Mouse (Mus musculus) C2C12 (cell line): ENCODE measurements at regions not wholly inside any gene's neighbourhood (a gene's known extent, or its start where the extent isn't known, plus 50 kb on each side); places are given as distances from the start of the nearest gene placed in this dataset.
"Not testable (repeated sequence)": the region's sequence is repeated elsewhere in the genome, so short reads cannot be mapped to it uniquely, and the experiment has no call there.

Experiments
- H3K27me3 ChIP-seq: one replicate; pipeline ENCODE4 v1.6.1; 2011; ENCODE audit not compliant: control insufficient read depth, insufficient read depth, insufficient read length
- H3K36me3 ChIP-seq: one replicate; pipeline ENCODE4 v1.6.1; 2011; ENCODE audit not compliant: control insufficient read depth, insufficient read depth
- H3K4me3 ChIP-seq: one replicate; pipeline ENCODE4 v1.5.1; 2011; ENCODE audit warnings: mild to moderate bottlenecking, control low read depth; ENCODE audit not compliant: poor library complexity, insufficient read depth, severe bottlenecking
- H3K79me2 ChIP-seq: one replicate; pipeline ENCODE4 v1.6.1; 2011; ENCODE audit not compliant: control insufficient read depth, insufficient read depth
- H3K79me3 ChIP-seq: one replicate; pipeline ENCODE4 v1.6.1; 2011; ENCODE audit warnings: low read depth, control low read depth
- H3ac ChIP-seq: one replicate; pipeline ENCODE3; 2011; ENCODE audit warnings: low read depth; ENCODE audit not compliant: control insufficient read depth, insufficient read length
- CEBPB ChIP-seq: IDR thresholded peaks from one replicate; pipeline ENCODE4 v1.6.1; 2011; ENCODE audit warnings: low read depth, mild to moderate bottlenecking, control low read depth, moderate library complexity
- CTCF ChIP-seq: IDR thresholded peaks from one replicate; pipeline ENCODE4 v1.5.1; 2011; ENCODE audit not compliant: control insufficient read depth, insufficient read depth, insufficient read length
- FOSL1 ChIP-seq: IDR thresholded peaks from one replicate; pipeline ENCODE4 v1.8.0; 2011; ENCODE audit warnings: mild to moderate bottlenecking, low read length; ENCODE audit not compliant: poor library complexity, insufficient read depth, severe bottlenecking
- MAX ChIP-seq: IDR thresholded peaks from one replicate; pipeline ENCODE4 v1.6.1; 2011; ENCODE audit warnings: mild to moderate bottlenecking, control low read depth
- MYOD1 ChIP-seq: IDR thresholded peaks from one replicate; pipeline ENCODE4 v1.6.1; 2011; ENCODE audit warnings: low read depth; ENCODE audit not compliant: control insufficient read depth, insufficient read length
- MYOG ChIP-seq: IDR thresholded peaks from one replicate; pipeline ENCODE4 v1.6.1; 2011; ENCODE audit not compliant: control insufficient read depth, insufficient read length; ENCODE audit errors: extremely low read depth
- USF1 ChIP-seq: IDR thresholded peaks from one replicate; pipeline ENCODE4 v1.6.1; 2011; ENCODE audit warnings: low read depth, mild to moderate bottlenecking, control low read depth, moderate library complexity

DNA sequence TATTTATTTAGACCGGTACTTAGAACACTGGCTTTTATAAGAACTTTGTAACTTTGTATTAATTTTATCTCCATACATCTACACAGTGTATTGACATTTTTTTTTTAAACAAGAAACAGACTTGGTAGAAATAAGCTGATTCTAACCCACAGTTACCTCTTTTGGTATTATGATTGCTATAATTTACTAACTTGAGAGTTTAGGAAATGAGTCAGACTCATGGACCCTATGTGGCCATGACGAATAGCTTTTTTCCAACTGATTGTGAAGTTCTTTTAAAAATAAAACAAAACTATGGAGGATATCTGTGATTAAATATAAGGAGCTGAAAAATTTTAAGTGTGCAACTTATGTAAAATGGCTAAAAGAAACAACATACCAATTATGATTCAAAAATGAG, 684.7 kb upstream of the Man1a start:
- H3K36me3 ChIP-seq: no peaks in the 10 kb centered on the region
- H3K4me3 ChIP-seq: no peak overlapping the region
- no peak for TF ChIP-seq MYOG
- no peak for TF ChIP-seq CEBPB
- TF ChIP-seq MYOD1: no peak
- no peak for TF ChIP-seq MAX
- TF ChIP-seq USF1: no peak
- no peak for TF ChIP-seq CTCF
- TF ChIP-seq FOSL1: no peak
- no peaks in the 10 kb centered on the region for H3K79me3 ChIP-seq
- H3K79me2 ChIP-seq: no peaks in the 10 kb centered on the region
- no peaks in the 10 kb centered on the region for H3K27me3 ChIP-seq
- no peak overlapping the region for H3ac ChIP-seq

DNA sequence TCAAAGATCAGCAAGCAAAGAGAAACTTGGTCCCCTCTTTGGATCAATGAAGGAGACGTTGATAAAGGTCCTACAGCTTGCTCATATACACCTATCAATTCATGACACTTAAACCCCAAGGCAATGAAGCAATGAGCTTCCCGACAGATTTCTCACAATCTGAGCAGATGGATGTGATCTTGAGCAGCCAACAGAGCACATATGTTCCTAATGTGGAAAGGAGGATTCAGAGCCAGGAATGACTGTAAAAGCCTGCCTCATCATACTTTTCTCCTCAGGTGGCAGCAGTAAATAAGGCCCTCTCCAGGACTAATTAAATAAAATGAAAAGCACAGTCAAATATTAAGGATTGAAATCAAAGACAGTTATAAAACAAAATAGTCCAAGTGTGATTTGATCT, 672.8 kb upstream of the Man1a start:
- Histone ChIP-seq H3K27me3 (no peaks in the 10 kb centered on the region), H3K79me3 (no peaks in the 10 kb centered on the region), H3K79me2 (no peaks in the 10 kb centered on the region), H3K4me3 (no peak overlapping the region), H3ac (no peak overlapping the region), H3K36me3 (no peaks in the 10 kb centered on the region)
- no peak for TF ChIP-seq MYOD1
- TF ChIP-seq MAX: no peak
- TF ChIP-seq FOSL1: no peak
- no peak for TF ChIP-seq CEBPB
- TF ChIP-seq USF1: no peak
- TF ChIP-seq CTCF: no peak
- no peak for TF ChIP-seq MYOG

DNA sequence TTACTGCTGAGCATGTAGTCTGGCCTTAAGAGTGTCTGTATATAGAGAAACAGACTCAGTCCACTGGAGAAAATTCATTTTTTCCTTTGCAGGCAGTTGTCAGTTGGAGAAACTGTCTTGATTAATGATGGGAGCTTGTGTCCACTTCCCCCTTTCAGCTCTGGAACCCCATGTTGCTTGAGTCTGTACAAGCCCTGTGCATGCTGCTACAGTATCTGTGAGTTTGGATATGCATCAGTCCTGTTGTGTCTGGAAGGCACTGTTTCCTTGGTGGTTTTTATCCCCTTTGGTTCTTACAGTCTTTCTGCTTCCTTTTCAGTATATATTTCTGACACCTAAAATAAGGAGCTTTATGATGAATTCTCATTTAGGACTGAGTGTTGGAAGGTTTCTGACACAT, 660.7 kb upstream of the Man1a start:
- H3K79me2 ChIP-seq: no peaks in the 10 kb centered on the region
- H3K27me3 ChIP-seq: no peaks in the 10 kb centered on the region
- TF ChIP-seq MYOD1 (no peak), CEBPB (no peak), CTCF (no peak), MAX (no peak), FOSL1 (no peak), MYOG (no peak), USF1 (no peak)
- H3K79me3 ChIP-seq: no peaks in the 10 kb centered on the region
- H3K4me3 ChIP-seq: no peak overlapping the region
- H3ac ChIP-seq: no peak overlapping the region
- H3K36me3 ChIP-seq: no peaks in the 10 kb centered on the region

DNA sequence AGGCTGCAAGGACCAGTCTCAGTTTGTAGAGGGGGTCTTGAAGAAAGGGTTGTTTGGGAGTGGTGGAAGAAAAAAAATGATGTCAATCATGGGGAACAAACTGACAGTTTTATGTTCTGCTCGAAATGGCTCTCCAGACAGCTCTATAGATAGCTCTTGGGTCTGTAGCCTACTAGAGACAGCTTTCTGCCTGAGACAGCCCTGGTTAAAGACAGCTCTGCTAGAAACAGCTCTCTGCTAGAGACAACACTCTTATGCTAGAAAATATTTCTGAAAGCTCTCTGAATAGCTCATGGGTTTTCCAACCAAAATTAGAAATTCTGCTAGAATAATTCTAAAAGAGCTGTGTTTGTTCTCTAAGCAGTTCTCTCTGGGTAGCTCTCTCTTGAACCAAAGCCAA, 636.3 kb upstream of the Man1a start:
- no peak overlapping the region for H3ac ChIP-seq
- H3K4me3 ChIP-seq: no peak overlapping the region
- H3K79me2 ChIP-seq: no peaks in the 10 kb centered on the region
- no peaks in the 10 kb centered on the region for H3K79me3 ChIP-seq
- H3K27me3 ChIP-seq: no peaks in the 10 kb centered on the region
- H3K36me3 ChIP-seq: no peaks in the 10 kb centered on the region
- no peak for TF ChIP-seq USF1
- TF ChIP-seq MAX: no peak
- no peak for TF ChIP-seq FOSL1
- TF ChIP-seq CEBPB: no peak
- no peak for TF ChIP-seq MYOD1
- TF ChIP-seq CTCF: no peak
- TF ChIP-seq MYOG: no peak

DNA sequence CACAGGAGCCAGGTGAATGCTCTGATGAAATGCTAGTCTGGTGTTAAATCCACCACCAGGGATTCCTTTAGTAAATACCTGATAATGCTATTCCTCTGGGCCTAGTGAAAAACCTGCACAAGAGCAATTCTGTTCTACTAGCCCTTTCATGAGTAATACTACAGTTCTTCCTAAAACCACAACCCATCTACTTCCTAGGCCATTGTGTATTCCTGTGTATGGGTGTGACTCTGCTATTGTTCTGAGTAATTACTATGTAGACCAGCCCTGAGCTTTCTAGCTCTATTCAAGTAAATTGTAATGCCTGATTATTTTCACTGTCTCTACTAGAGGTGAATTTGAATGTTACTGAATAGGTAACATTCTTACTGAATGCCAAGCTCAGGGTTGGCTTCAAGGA, 591.4 kb upstream of the Man1a start:
- H3K79me3 ChIP-seq, H3K36me3 ChIP-seq, H3ac ChIP-seq, H3K27me3 ChIP-seq, H3K4me3 ChIP-seq, H3K79me2 ChIP-seq: not testable (repeated sequence)
